Mouse (Mus musculus) embryonic facial prominence, embryonic 15.5 days (tissue): ENCODE measurements around the gene Gm10135. TPM values are rescaled to one million over a fixed set of nuclear protein-coding genes. Genes with fewer than 3 reads are reported as not detected.
"Not testable (repeated sequence)": the region's sequence is repeated elsewhere in the genome, so short reads cannot be mapped to it uniquely, and the experiment has no call there.

Experiments used
- ATAC-seq: fragments of 200-750 bp; cut with Nextera tagmentation; 2 replicates; pipeline ENCODE4 v1.8.0; 2017; ENCODE audit warnings: low read depth, moderate TSS enrichment; ENCODE audit not compliant: insufficient number of reproducible peaks, low FRiP score, low TSS enrichment
- H3K27ac ChIP-seq: fragments of 300-500 bp; sonication (generic); replicated peaks from 2 replicates; pipeline ENCODE4 v1.5.1; 2015; ENCODE audit warnings: mild to moderate bottlenecking, inconsistent platforms
- H3K27me3 ChIP-seq: fragments of 300-500 bp; sonication (generic); 2 replicates; pipeline ENCODE4 v1.6.1; 2015; ENCODE audit warnings: inconsistent platforms
- H3K36me3 ChIP-seq: fragments of 300-500 bp; sonication (generic); 2 replicates; pipeline ENCODE4 v1.6.1; 2015; ENCODE audit warnings: mild to moderate bottlenecking, inconsistent platforms
- H3K4me1 ChIP-seq: fragments of 300-500 bp; sonication (generic); 2 replicates; pipeline ENCODE4 v1.6.1; 2015; ENCODE audit warnings: inconsistent platforms
- H3K4me2 ChIP-seq: fragments of 300-500 bp; sonication (generic); replicated peaks from 2 replicates; pipeline ENCODE4 v1.6.1; 2015; ENCODE audit warnings: mild to moderate bottlenecking, inconsistent platforms
- H3K4me3 ChIP-seq: fragments of 300-500 bp; sonication (generic); replicated peaks from 2 replicates; pipeline ENCODE4 v1.5.1; 2015; ENCODE audit warnings: mild to moderate bottlenecking, inconsistent platforms
- H3K9ac ChIP-seq: fragments of 300-500 bp; sonication (generic); 2 replicates; pipeline ENCODE4 v1.6.1; 2015; ENCODE audit warnings: inconsistent platforms
- H3K9me3 ChIP-seq: fragments of 300-500 bp; sonication (generic); replicated peaks from 2 replicates; pipeline ENCODE4 v1.6.1; 2016; ENCODE audit warnings: inconsistent platforms
- WGBS: fragments of 180-500 bp; shearing (Covaris S2); methylation state at CpG from one replicate; pipeline ENCODE4 v1.1.7; 2015; 5-methylcytosine and 5-hydroxymethylcytosine counted together
- polyA plus RNA-seq: library from polyadenylated mRNA; unstranded; fragments of >200 nt; fragmentation: Nextera tagmentation; extraction: Ambion mirVana; gene quantifications from 2 replicates; pipeline ENCODE4 v1.2.1, GENCODE M21; 2015

Gm10135 gene
- not detected in 2 replicates for polyA plus RNA-seq

DNA sequence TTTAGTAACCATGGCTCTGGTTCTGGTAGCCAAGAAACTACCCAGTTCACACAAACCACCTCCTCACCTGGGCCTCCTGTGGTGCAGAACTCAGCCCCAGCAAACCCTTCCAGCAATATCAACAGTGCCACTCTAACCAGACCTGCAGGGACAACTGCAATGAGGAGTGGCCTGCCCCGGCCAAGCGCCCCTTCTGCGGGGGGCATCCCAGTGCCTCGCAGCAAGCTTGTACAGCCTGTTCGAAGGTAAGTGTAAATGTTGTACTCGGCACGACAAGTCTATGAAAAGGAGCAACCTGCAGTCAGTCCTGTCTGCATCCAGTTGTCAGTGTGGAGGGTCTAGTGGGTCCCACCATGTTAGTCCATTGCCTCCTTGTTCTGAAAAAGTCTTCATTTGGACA, at the start of gene Gm10135:
TSS of gene Gm10135 (minus strand) at position 101 of the 400 bp plus-strand sequence.
- no peak within 1 kb of the TSS for H3K27ac ChIP-seq
- 96% methylated on average over 7 of the region's 7 CpGs for WGBS
- no peak within 1 kb of the TSS for H3K4me3 ChIP-seq
- peaks cover 35% of the 10 kb centered on the region for H3K36me3 ChIP-seq
- ATAC-seq, result no peak; the same call in 1 of the 2 replicates
- H3K9ac ChIP-seq, result no peak within 1 kb of the TSS
- H3K27me3 ChIP-seq, result no peaks in the 10 kb centered on the region
- H3K4me1 ChIP-seq, result no peaks in the 10 kb centered on the region
- H3K9me3 ChIP-seq, result no peaks in the 10 kb centered on the region
- no peak within 1 kb of the TSS for H3K4me2 ChIP-seq

DNA sequence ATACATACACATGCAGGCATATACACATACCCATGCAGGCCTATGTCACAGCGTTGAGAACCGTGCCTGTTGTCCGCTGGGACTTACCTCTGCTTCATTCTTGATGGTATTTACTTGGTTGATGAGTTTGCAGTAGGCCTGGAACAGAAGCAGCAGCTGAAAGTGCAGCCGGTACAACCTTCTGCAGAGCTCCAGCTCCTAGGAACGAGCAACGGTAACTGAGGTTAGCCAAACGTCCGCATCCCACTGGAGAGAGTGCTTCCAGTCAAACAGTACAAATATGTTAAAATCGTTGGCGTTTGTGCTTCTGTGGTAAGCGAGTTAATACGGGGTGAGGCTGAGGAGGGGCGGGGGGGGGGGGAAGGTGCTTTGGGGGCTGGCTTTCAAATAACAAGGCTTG, 49.3 kb upstream of the Gm10135 start:
- Histone ChIP-seq H3K27me3 (no peaks in the 10 kb centered on the region), H3K27ac (no peak overlapping the region), H3K9me3 (no peaks in the 10 kb centered on the region), H3K4me3 (no peak overlapping the region), H3K36me3 (peaks cover 19% of the 10 kb centered on the region), H3K9ac (no peak overlapping the region), H3K4me1 (no peaks in the 10 kb centered on the region), H3K4me2 (no peak overlapping the region)
- no peak for ATAC-seq
- WGBS, result 80% methylated on average over 13 of the region's 13 CpGs

DNA sequence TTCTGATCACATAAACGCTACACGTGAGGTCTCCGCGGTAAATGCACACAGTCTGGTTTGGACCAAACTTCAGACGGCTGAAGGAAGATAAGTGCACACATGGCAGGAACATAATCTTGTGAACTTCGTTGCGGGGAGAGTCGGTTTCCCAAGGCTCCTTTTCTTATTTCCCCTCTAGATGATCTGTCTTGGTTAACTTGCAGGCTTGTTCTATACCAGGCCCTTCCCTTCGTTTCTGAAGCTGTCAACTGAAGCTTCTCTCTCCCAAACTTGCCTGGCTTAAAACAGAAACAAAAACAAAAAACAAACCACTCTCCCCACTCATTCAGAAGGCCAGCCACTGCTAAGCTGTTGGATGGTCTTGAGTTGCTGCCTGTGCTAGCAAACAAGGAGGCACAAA, 40.2 kb upstream of the Gm10135 start:
- H3K4me3 ChIP-seq, result no peak overlapping the region
- ATAC-seq, result no peak
- H3K36me3 ChIP-seq, result no peaks in the 10 kb centered on the region
- H3K9ac ChIP-seq, result no peak overlapping the region
- no peak overlapping the region for H3K4me2 ChIP-seq
- 27% methylated on average over 9 of the region's 9 CpGs for WGBS
- H3K27ac ChIP-seq, result no peak overlapping the region
- H3K4me1 ChIP-seq, result peaks cover 6% of the 10 kb centered on the region
- peaks cover 22% of the 10 kb centered on the region for H3K27me3 ChIP-seq
- no peaks in the 10 kb centered on the region for H3K9me3 ChIP-seq

DNA sequence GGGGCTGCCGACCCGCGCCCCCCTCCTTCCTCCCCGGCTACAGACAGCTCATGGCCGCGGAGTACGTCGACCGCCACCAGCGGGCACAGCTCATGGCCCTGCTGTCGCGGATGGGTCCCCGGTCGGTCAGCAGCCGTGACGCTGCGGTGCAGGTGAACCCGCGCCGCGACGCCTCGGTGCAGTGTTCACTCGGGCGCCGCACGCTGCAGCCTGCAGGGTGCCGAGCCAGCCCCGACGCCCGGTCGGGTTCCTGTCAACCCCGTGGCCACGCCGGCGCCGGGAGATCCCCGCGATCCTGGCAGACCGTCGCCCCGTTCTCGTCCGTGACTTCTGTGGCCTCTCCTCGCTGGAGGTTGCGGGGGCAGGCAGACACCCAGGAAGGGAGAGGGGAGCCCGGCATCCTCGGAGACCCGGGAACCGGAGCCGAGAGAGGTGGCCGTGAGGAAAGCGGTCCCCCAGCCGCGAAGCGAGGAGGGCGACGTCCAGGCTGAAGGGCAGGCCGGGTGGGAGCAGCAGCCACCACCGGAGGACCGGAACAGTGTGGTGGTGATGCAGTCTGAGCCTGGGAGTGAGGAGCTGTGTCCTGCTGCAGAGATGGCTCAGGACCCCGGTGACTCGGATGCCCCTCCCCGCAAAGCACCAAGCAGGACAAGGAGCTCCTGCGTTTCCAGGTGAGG, 39.2 kb upstream of the Gm10135 start:
- H3K9me3 ChIP-seq, H3K36me3 ChIP-seq, H3K4me1 ChIP-seq, H3K9ac ChIP-seq, H3K27ac ChIP-seq: not testable (repeated sequence)
- Histone ChIP-seq H3K4me2 (peak overlapping the region; percentile 81), H3K27me3 (peaks cover 22% of the 10 kb centered on the region), H3K4me3 (peak overlapping the region; percentile 42)
- peak; percentile 51; the same call in 1 of the 2 replicates for ATAC-seq
- WGBS, result 2% methylated on average over 39 of the region's 65 CpGs

DNA sequence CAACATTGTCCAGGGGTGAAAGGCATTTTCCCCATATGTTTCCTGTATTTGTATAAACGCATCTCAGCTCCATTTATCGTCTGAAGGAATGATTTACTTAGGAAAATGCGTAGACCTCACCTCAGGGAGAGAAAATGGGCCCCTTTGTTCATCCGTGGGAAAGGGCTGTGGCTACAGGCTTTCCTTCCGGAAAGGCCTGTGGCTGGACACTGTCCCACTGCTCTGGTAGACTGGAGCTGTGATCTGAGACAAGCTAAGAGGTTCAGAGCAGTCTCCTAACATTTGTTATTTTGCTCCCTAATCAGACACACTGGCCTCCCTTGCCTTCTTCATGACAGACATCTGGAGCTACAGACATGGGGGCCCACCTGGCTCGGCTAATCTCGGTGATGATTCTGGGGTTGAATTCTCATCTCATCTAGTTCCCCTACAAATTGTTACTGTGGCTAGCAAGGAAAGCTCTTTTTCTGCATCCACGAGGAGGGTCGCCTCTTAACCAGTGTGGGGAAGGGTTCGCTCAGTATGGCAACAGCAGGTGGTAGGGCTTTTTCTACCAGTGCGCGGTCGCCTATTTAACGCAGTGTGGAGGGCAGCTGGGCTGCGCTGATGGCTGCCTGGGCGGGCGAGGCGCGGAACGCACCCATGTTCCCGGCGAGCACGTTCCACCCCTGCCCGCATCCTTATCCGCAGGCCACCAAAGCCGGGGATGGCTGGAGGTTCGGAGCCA, 38.5 kb upstream of the Gm10135 start:
- 21% methylated on average over 27 of the region's 27 CpGs for WGBS
- ATAC-seq, H3K4me1 ChIP-seq, H3K9ac ChIP-seq, H3K9me3 ChIP-seq, H3K27ac ChIP-seq, H3K36me3 ChIP-seq: not testable (repeated sequence)
- H3K27me3 ChIP-seq, result peaks cover 29% of the 10 kb centered on the region
- peak overlapping the region; percentile 81 for H3K4me2 ChIP-seq
- peak overlapping the region; percentile 42 for H3K4me3 ChIP-seq

DNA sequence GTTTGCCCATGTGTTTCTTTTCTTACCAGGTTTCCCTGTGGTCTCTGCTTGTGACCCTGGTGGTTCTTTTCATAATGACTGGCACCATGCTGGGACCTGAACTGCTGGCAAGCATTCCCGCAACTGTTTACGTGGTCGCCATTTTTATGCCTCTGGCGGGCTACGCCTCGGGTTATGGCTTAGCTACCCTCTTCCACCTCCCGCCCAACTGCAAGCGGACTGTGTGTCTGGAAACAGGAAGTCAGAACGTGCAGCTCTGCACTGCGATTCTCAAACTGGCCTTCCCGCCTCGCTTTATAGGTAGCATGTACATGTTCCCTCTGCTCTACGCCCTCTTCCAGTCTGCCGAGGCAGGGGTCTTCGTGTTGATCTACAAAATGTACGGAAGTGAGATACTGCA, 37.3 kb upstream of the Gm10135 start:
- not testable (repeated sequence) for ATAC-seq, H3K9me3 ChIP-seq, H3K4me3 ChIP-seq, H3K9ac ChIP-seq, H3K4me2 ChIP-seq, H3K36me3 ChIP-seq, H3K27ac ChIP-seq
- WGBS, result 94% methylated on average over 15 of the region's 16 CpGs
- peaks cover 12% of the 10 kb centered on the region for H3K4me1 ChIP-seq
- peaks cover 38% of the 10 kb centered on the region for H3K27me3 ChIP-seq

DNA sequence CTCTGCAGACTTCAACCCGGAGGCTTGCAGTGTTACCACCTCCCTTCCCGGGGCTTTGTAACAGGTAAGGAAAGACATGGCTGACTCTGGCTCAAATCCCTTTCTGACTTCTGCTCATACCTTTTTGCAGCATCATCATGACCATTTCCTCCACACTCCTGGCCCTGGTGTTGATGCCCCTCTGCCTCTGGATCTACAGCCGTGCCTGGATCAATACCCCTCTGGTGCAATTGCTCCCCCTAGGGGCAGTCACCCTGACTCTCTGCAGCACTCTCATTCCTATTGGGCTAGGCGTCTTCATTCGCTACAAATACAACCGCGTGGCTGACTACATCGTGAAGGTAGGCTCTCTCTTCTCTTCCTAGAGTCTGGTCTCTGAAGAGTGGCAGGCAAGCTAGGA, 33.7 kb upstream of the Gm10135 start:
- H3K27me3 ChIP-seq, result peaks cover 38% of the 10 kb centered on the region
- not testable (repeated sequence) for H3K4me3 ChIP-seq, H3K4me1 ChIP-seq, H3K27ac ChIP-seq, ATAC-seq, H3K36me3 ChIP-seq, H3K9ac ChIP-seq, H3K9me3 ChIP-seq, H3K4me2 ChIP-seq
- WGBS, result 40% methylated on average over 8 of the region's 8 CpGs

DNA sequence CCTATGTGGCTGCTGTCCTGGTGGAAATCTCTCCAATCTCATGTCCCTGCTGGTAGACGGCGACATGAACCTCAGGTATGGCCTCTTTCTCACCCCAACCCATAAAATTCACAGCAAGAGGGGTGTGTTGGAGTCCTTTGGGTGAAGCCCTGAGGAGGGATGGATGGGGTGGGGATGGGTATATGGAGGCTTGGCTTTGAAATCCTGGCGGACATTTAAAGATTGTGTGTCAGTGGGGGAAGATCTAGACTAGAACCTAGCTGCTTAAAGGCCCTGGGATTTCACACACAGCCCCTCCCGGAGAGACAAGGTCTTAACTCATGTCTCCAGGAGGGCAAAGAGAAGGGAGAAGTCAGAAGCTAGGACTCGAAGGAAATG, 33.1 kb upstream of the Gm10135 start:
- Histone ChIP-seq H3K4me1 (peaks cover 9% of the 10 kb centered on the region), H3K9ac (no peak overlapping the region), H3K27me3 (peaks cover 31% of the 10 kb centered on the region), H3K36me3 (no peaks in the 10 kb centered on the region), H3K4me3 (peak overlapping the region; percentile 44; the same call in 1 of the 2 replicates), H3K9me3 (no peaks in the 10 kb centered on the region), H3K4me2 (peak overlapping the region; percentile 81; the same call in 1 of the 2 replicates), H3K27ac (no peak overlapping the region)
- 40% methylated on average over 5 of the region's 5 CpGs for WGBS
- ATAC-seq, result no peak

DNA sequence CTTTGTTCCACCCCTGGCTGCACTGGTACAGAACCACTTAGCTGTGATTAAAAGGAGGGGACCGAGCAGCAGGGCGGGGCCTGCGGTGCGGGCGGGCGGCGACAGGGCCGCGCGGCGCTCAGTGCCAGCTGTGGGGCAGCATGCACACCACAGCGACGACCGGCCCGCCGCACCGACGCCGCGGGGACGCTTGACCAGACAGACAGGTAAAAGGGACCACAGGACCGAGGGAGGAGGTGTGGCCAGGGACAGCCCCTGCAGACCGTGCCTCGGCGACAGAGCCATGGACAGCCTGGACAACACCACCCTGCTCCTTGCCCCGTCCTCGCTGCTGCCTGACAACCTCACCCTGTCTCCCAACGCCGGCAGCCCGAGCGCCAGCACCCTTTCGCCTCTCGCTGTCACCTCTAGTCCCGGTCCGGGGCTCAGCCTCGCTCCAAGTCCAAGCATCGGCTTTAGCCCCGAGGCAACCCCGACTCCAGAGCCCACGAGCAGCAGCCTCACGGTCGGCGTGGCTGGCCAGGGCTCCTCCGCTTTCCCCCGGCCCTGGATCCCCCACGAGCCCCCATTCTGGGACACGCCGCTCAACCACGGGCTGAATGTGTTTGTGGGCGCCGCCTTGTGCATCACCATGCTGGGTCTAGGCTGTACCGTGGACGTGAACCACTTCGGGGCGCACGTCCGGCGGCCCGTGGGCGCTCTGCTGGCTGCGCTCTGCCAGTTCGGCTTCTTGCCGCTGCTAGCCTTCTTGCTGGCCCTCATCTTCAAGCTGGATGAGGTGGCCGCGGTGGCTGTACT, 32.5 kb upstream of the Gm10135 start, which contains the start of gene Slc10a4:
TSS of gene Slc10a4 (plus strand) at position 100 of the 798 bp plus-strand sequence.
- no peaks in the 10 kb centered on the region for H3K9me3 ChIP-seq
- H3K4me1 ChIP-seq, result peaks cover 9% of the 10 kb centered on the region
- H3K27ac ChIP-seq, result no peak within 1 kb of the TSS
- H3K36me3 ChIP-seq, result no peaks in the 10 kb centered on the region
- WGBS, result 5% methylated on average over 65 of the region's 65 CpGs
- peak; percentile 75; the same call in 1 of the 2 replicates for ATAC-seq
- peaks cover 28% of the 10 kb centered on the region for H3K27me3 ChIP-seq
- H3K4me3 ChIP-seq, result peak within 1 kb of the TSS; percentile 44
- peak within 1 kb of the TSS; percentile 81 for H3K4me2 ChIP-seq
- H3K9ac ChIP-seq, result no peak within 1 kb of the TSS

DNA sequence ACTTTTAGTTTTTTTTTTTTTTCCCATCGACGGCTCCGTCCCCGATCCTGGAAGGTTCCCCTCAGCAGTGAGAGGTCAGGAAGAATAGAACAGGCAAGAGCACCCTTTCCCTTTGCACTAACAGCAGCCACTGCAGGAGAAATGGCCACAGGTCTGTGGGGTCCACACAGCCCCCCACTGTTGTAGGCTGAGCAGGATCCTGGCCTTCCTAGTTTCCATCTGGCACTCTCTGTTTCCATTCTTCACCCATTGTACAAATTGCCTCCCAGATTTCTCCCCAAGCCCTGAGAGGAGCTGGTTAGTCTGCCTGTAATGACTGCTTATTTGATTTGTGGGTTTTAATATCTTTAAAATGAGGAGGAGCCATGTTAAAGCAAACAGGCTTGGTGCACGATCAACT, 29.5 kb upstream of the Gm10135 start:
- Histone ChIP-seq H3K9me3 (no peaks in the 10 kb centered on the region), H3K4me1 (peaks cover 9% of the 10 kb centered on the region), H3K4me2 (no peak overlapping the region), H3K9ac (no peak overlapping the region), H3K27ac (no peak overlapping the region), H3K36me3 (no peaks in the 10 kb centered on the region), H3K4me3 (no peak overlapping the region), H3K27me3 (peaks cover 28% of the 10 kb centered on the region)
- ATAC-seq, result no peak
- 79% methylated on average over 5 of the region's 5 CpGs for WGBS

DNA sequence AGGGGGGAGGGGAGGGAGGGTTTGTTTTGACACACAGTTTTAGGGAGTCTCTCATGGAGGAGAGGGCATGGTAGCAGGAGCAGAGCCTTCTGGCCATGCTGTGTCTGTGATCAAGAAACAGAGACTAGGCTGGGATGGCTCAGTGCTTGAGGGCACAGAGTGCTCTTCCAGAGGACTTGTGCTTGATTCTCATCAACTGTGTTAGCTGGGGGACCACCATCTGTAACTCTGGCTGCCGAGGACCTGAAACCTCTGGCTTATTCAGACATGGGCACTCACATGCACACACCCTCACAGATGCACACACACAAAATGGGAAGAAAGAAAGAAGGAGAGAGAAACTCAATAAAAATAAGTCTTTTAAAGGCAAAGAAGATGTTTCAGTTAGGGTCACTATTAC, 24.0 kb upstream of the Gm10135 start:
- not testable (repeated sequence) for H3K4me2 ChIP-seq, H3K4me3 ChIP-seq, ATAC-seq, H3K36me3 ChIP-seq, H3K27me3 ChIP-seq, H3K9ac ChIP-seq, H3K27ac ChIP-seq, H3K9me3 ChIP-seq, H3K4me1 ChIP-seq
- WGBS, result 55% methylated on average over 1 of the region's 1 CpGs
